Mouse (Mus musculus) left cerebral cortex, adult 2 months (tissue): ENCODE data around the gene Mcl1. TPM values are rescaled to one million over a fixed set of nuclear protein-coding genes. Genes with fewer than 3 reads are reported as not detected.

Source experiments
- DNase-seq, 2 experiments: peaks; one replicate each; pipeline ENCODE4 v3.0.0; 2021 to 2022; ENCODE audit warnings: low spot score in 2 of 2, mixed read lengths in 1 of 2; ENCODE audit errors: extremely low spot score in 1 of 2
- H3K27ac ChIP-seq: fragments of 200-600 bp; 2 replicates; pipeline ENCODE4 v1.8.1; 2022
- H3K4me3 ChIP-seq: fragments of 200-600 bp; 2 replicates; pipeline ENCODE4 v1.8.1; 2022
- CTCF ChIP-seq: fragments of 200-600 bp; IDR thresholded peaks from 2 replicates; pipeline ENCODE4 v1.8.1; 2022; ENCODE audit warnings: antibody characterized with exemption, mild to moderate bottlenecking, moderate library complexity
- intact Hi-C: fragments of 180-260 bp; cut with DNase I; formaldehyde crosslinking; loops from one replicate; pipeline ENCODE4 v1.15.1; 2025
- total RNA-seq, 2 experiments: library from RNA; stranded (reverse); gene quantifications; 2 replicates each; pipeline ENCODE4 v1.2.3; 2021

Gene Mcl1
- total RNA-seq, 2 experiments from 2014 or later, result 52.7 to 60.9 TPM

DNA sequence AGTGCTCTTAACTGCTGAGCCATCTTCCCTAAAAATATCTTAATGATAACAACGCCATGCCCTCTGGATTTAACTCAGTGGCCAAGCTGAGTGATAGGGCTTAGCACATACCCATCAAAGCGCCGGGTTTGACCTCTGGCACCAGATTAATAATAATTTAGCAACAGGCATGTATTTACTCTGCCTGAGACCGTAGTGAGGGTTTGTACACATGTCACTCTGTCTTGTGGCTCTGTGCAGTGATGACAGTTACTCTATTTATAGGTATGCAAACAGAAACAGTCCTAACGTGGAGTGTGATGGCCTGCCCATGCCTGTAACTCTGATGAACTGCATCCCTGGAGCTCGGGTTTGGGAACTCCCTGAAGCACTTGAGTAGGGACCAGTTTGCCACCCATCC is 34.1 kb downstream of the Mcl1 start:
- intact Hi-C loops, result no loop called here
- TF ChIP-seq CTCF, result no peak
- H3K27ac ChIP-seq, result no peak overlapping the region
- no peak for DNase-seq
- H3K4me3 ChIP-seq, result no peak overlapping the region

GRCm38 (mm10) chr3:95693821-95694807 is 35.5 kb downstream of the Mcl1 start:
- no peak for DNase-seq
- intact Hi-C loops, result no loop called here
- no peak overlapping the region for H3K27ac ChIP-seq
- H3K4me3 ChIP-seq, result no peak overlapping the region
- no peak for TF ChIP-seq CTCF

DNA sequence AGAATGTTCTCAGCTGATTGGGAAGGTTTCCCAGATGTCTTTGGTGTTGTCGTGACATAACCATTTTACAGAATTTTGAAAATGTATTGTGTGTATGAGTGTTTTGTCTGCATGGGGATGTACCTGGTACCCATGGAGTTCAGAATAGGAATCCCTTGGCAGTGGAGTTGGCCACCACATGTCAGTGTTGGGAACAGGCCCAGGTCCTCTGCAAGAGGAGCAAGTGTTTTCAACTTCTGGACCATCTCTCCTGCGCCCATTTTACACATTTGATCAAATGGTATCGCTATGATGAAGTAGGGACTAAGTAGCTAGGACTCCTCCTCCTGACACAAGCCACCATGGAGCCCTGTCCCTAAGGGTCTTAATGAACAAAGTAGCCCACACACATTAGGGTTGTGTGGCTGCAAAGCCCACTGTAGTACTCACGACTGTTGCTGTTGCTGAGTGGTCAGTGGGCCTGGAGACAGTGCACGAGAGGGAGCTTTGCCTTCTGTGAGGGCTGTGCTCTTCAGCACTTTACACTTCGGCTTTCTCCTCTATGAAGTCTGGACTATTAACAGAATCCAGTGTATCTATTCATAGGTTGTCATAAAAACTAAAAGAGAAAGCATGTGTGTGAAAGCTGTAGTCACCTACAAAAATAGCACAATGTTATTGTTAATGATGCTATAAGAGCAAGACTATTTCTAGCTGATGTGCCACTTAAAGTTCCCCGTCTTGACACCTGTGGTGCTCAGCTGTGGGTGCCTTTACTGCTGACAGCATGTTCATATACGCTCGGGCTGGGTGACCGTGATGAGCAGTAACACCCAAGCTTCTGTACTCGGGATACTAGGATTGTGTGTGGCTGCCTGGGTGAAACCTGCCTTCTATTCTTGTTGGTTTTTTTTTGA is 36.5 kb downstream of the Mcl1 start:
- Histone ChIP-seq H3K4me3 (no peak overlapping the region), H3K27ac (no peak overlapping the region)
- TF ChIP-seq CTCF, result no peak
- intact Hi-C loops, result no loop called here
- no peak for DNase-seq

DNA sequence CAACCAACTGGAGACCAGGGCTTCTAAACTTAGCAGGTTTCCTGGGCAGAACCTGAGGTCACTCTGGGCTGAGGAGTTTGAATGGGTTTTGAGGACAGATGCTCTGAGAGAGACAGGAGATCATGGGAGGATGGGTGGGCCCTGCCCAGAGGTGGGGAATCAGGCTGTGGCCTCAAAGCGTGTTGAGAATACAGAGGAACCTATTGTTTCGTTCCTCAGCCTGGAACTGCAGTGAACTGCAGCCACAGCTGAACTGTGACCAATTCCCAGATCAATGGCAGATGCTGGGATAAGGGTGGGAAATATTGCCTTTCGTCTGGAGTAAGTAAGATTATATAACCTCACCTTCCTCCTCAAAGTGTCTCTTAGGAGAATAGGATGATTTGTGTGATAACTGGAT is 37.2 kb downstream of the Mcl1 start:
- intact Hi-C loops, result no loop called here
- no peak for DNase-seq
- no peak overlapping the region for H3K4me3 ChIP-seq
- H3K27ac ChIP-seq, result no peak overlapping the region
- no peak for TF ChIP-seq CTCF

GRCm38 (mm10) chr3:95696360-95696759 is 37.8 kb downstream of the Mcl1 start:
- no peak for TF ChIP-seq CTCF
- Histone ChIP-seq H3K27ac (no peak overlapping the region; the same call in 1 of the 2 replicates), H3K4me3 (no peak overlapping the region)
- DNase-seq, result no peak
- intact Hi-C loops, result no loop called here

DNA sequence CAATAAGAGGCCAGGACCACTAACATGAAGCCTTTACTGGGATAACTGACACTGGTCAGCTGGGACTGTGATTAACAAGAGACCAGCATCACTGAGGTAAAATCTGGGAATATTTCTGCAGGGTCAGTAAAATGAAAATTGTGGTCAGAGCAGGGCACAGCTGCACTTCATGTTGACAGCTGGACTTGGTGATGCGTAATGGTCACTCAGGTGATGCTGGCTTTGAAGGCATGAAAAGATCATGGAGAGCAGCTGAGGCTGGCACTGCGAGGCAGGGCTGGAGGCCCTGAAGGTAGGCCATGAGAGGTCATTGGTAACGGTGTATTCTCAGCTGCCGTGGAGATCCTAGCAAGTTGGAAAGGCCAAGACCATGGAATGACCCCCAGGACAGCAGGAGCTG is 39.7 kb downstream of the Mcl1 start:
- H3K27ac ChIP-seq, result no peak overlapping the region
- DNase-seq, result no peak
- TF ChIP-seq CTCF, result no peak
- no peak overlapping the region for H3K4me3 ChIP-seq
- intact Hi-C loops, result no loop called here

DNA sequence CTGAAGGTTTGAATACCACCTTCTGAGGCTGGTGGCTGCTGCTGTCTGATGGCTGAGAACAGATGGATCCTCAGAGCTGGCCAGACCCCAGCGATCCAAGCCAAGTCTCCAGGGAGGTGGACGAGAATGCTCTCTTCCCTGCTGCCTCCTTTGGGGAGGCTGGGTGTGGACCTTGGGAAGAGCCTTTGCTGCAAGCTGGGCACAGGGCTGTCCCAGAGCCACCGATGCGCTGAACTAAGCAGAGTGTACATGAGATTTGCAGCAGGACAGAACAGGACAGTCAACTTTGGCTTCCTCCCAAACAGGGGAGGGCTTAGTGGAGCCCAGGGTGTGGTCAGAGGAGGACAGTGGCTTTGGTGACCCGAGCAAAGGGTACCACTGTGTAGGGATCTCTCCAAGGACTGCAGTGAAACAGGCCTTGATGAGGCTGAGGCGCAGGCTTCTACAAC is 41.7 kb downstream of the Mcl1 start:
- Histone ChIP-seq H3K27ac (no peak overlapping the region; the same call in 1 of the 2 replicates), H3K4me3 (no peak overlapping the region)
- DNase-seq, result no peak
- intact Hi-C loops, result no loop called here
- TF ChIP-seq CTCF, result no peak

DNA sequence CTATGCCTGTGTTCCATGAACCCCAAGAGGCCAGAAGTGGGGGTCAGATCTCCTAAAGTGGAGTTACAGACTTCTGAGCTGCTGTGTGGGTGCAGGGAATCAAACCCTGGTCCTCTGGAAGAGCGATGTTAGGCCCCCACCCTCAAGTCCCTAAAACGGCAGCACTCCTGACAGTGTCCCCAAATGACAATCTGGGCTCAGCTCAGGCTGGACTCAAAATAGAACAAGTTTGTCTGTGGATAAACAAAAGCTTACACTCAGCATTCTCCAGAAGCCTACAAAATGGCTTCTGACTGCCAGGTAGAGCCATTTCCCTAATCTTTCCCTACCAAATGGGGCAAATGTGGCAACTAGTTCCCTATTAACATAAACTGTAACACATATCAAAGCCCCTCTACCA is 42.5 kb downstream of the Mcl1 start:
- no peak overlapping the region for H3K4me3 ChIP-seq
- TF ChIP-seq CTCF, result no peak
- H3K27ac ChIP-seq, result peak overlapping the region; percentile 50; the same call in 1 of the 2 replicates
- intact Hi-C loops, result no loop called here
- no peak for DNase-seq

DNA sequence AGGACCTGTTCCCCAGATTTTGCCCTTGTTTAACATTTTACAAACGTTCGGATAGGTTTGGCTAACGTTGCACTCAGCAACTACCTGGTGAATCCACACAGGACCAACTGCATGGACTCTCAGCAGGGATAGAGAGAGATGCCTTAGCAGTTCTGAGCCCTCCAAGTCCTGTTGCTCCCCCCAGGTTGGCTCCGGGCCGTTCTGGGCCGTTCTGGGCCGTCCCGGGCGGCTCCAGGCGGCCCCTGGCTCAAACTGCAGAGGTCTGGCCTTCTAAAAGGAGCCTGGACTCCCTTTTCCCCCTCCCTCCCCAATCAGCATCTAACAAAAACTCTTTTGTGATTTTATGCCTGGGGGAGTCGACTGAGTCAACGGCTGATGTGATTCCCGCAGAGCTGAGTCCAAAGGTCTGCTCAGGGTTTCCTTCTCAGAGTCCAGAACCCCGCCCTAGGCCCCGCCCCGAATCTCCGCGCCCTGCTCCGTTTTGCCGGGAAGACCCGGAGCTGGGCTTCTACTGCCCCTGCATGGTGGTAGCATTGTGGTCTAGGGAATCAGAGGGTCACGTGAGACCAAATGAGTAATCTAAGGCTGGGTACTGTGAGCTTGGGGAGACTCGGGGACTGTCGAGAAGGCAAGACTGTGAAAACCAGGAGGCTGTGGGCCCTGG is 43.4 kb downstream of the Mcl1 start:
- H3K27ac ChIP-seq, result peak overlapping the region; percentile 50; the same call in 1 of the 2 replicates
- peak overlapping the region; percentile 33 for H3K4me3 ChIP-seq
- TF ChIP-seq CTCF, result peak; percentile 19
- peak; percentile 28 to 40 for DNase-seq
- intact Hi-C loops, result no loop called here

GRCm38 (mm10) chr3:95703276-95703675 is 44.7 kb downstream of the Mcl1 start:
- intact Hi-C loops, result no loop called here
- no peak for DNase-seq
- Histone ChIP-seq H3K27ac (no peak overlapping the region), H3K4me3 (no peak overlapping the region)
- no peak for TF ChIP-seq CTCF

DNA sequence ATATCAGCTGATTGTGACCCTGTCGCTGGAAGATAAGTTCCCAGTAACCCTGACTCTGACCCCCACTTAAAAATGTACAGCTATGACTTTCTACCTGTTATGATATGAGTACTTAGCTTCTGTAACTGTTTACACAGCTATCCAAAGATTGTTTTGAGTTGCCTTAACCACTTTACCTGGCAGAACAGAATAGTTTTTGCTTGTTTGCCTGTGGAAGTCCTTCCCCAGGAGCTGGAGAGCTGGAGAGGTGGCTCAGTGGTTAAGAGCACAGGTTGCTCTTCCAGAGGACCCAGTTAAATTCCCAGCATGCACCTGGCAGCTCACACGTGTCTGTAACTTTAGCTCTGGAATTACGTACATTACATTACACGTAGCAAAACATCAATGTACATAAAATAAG is 46.0 kb downstream of the Mcl1 start:
- intact Hi-C loops, result no loop called here
- DNase-seq, result no peak

More for the DNA sequence above, 46.0 kb downstream of the Mcl1 start:
- TF ChIP-seq CTCF, result no peak
- Histone ChIP-seq H3K27ac (no peak overlapping the region), H3K4me3 (no peak overlapping the region)
